Mouse (Mus musculus) ovary, adult 18-20 months (tissue): ENCODE measurements around the gene Scarb1.
"Not testable (repeated sequence)": the region's sequence is repeated elsewhere in the genome, so short reads cannot be mapped to it uniquely, and the experiment has no call there.

ENCODE experiments used
- DNase-seq: peaks from one replicate; pipeline ENCODE4 v3.0.0; 2022; ENCODE audit warnings: low spot score, mixed read lengths

Gene Scarb1

DNA sequence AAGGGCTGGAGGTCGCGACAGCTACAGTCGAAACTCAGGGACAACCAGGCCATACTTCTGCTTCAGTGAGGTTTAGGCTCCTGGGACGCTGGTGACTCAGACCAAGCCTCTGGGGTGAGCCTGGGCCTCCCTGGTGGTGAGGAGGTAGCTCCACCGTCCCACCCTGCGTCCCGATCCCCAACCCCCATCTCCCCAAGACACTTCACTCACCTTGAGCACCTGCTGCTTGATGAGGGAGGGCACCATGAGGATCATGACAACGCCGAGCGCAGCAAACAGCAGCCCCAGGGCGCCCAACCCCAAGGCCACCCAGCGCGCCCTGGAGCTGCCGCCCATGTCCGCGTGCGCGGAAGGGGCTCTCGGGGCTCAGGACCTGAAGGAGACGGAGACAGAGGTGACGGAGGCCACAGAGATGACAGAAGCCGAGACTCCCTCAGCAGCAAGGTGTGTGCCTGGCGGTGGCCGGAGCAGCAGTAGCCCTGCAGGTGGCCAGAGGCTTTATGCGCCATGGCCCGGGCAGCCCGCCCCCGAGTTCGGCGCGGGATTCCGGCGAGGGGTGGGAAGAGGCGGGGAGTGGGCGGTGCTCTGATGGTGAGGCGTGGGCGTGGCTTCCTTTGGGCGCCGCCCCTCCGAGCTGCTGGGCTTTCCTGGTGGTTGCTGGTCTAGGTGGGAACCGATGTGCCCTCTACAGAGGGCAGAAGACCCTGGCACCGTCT is at the start of gene Scarb1:
Gene Scarb1, minus strand, starts transcription at position 548 of the 716 bp plus-strand sequence.
- peak; percentile 79 for DNase-seq

DNA sequence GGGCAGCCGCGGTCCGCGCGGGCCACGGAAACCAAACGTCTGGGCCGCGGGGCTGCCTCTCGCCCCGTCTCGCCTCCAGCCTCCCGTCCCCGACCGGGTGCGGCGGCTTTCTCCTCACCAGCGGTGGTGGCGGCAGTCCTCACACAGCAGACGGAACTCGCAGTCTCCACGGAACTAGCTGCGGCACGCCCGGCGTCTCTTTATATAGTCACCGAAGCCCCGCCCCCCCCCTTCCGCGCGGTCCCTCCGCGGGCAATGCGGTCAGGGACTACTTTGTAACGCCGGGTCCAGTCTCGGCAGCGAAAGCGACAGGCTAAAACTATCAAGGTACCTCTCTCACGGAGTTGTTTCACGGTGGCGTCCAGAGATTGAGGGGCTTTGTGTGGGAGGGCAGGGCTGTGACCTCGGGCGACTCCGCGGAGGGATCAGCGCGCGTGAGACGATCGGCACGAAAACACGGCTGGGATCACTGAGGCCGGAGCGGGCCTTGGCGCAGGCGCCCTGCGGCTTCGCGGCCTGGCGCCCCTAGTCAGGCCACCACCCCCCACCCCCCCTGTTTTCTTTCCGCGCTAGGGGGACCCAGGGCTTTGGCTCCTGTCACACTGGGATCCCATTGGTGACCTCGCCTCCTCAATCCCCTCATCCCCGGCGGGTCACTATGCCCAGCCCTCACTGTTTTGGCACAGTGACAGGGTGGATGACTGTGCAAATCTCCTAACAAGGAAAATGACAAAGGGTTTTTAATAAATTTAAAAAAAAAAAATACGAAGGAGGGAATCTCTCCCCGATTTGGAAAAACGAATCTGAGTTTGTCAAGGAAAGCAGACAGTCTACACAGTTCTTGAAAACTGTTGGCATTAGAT is 48.9 kb upstream of the Scarb1 start, which contains the start of gene Ubc:
Gene Ubc, minus strand, starts transcription at position 624 of the 863 bp plus-strand sequence.
- peak; percentile 90 for DNase-seq

GRCm38 (mm10) chr5:125389131-125389578 is 48.3 kb upstream of the Scarb1 start, which contains the start of gene Gm10382:
Gene Gm10382 (plus strand): TSS chr5:125389322.
- peak; percentile 66 for DNase-seq

- no peak for DNase-seq
Observed at GRCm38 (mm10) chr5:125388358-125389092, 47.6 kb upstream of the Scarb1 start.

- DNase-seq, result not testable (repeated sequence)
Observed at GRCm38 (mm10) chr5:125387295-125387694, 46.4 kb upstream of the Scarb1 start.

DNA sequence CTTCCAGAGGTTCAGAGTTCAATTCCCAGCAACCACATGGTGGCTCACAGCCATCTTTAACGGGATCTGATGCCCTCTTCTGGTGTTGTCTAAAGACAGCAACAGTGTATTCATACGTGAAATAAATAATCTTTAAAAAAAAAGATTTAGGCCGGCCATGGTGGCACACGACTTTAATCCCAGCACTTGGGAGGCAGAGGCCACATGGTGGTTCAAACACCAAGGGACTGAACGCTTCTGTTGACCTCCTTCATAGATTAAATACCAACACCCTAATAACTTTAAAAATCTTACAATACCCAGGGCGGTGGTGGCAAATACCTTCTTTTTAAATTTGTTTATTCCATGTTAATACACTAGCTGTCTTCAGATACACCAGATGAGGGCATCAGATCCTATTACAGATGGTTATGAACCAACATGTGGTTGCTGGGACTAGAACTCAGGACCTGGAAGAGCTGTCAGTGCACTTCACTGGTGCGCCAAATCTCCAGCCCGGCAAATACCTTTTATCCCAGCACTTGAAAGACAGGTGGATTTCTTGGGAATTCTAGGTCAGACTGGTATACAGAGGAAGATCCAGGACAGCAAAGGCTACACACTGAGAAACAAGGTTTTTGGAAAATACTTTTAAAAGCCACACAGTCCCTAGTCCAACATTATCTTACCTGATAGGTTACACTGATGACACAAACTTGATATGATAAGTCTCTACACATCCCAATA is 44.5 kb upstream of the Scarb1 start:
- no peak for DNase-seq

DNA sequence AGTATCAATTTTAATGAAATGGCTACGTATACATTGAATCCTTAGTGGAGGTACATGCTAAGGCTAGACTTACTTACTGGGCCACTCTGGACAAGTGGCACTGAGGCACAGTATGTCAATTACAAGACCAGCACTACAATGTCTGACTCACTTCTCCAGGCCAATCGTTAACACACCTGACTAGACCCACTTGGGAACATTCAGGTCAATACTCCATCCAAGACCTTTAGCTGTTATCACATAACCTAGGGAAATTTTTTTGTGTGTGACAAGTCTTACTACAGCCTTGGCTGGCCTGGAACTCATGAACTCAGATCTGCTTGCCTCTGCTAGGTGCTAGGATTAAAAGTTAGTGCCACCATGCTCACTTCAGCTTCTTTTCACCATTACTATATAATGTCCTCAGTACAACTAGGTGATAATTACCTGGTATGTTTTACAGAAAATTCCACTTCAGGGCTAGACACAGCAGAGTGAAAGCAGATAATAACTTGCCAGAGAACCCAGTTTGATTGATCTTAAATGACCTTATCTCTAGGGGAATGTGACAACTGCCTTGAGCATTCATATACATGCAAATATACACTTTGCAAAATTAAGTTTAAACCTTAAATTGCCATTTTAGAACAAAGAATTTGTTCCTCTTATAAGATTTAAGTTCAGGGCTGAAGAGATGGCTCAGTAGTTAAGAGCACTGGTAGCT is 43.8 kb upstream of the Scarb1 start:
- DNase-seq, result no peak

- no peak for DNase-seq
Observed at GRCm38 (mm10) chr5:125383637-125384420, 42.9 kb upstream of the Scarb1 start.

DNA sequence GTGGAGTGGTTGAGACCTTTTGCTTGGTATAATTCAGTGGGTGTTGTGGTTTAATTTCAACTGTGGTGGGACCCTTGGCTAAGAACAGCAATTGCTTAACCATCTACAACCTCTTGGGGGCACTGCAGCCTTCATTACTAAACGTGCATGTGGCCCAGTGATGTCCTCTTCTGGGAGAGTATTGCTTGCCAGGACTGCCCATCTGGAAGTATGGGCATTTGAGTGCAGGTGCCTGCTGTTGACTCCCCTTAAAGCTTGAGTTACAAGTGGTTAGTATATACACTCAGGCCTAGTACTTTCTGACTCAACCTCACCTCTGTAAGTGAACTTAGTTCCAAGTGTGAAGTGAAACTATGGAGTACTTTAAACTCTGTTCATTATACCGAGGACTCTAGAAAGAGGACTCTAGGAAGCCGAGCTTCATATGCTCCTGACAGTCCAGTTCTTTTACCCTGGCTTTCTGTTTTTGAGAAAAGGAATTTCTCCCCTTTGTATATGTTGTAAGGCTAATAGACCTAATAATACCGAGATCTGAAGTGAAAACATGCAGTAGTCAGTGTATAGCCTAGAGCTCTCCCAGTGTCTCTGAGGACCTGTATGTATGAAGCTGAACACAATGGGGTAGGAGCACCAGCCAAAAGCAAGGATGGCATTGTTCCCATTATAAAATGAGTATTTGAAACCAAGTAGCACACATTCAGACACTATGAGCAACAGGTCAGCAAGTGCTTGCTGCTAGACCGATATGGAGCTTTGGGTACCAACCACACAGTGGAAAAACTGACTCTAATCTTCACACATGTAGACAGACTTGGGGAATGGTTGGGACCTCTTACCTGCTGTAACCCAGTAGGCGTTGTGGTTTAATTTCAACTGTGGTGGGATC is 42.0 kb upstream of the Scarb1 start:
- DNase-seq, result peak; percentile 37

DNA sequence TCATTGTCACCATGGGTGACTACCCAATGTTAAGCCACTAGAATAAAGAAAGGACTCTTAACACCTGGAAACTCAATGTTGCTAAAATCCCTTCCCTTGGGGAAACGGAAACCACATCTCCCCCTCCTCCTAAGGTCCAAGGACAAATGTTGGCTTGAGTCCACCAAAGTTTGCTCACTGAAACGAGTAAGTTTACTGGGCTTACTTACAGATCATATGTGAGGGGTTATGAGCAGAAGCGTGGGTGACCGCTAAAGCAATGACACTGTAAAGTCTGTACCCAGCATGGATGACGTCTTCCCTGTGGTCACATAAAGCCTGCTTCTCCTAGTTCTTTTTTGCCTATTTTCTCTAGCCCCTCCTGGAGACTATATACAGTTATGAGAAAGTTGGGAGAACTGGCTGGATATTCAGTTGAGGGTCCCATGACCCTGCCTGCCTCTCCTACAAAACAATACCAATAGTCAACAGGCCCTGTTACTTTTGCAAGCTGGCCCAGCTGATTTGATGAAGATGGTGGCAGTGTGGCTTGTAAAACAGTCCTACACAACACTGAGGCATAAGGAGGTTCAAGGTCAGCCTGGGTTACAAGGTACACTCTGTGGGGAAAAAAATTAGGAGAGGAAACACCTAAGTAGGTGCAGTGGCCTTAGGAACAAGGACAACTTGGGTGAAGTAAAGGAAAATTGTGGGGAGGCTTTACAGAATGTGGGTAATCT is 41.2 kb upstream of the Scarb1 start:
- no peak for DNase-seq

- no peak for DNase-seq
Observed at GRCm38 (mm10) chr5:125378919-125379318, 38.0 kb upstream of the Scarb1 start.

GRCm38 (mm10) chr5:125377214-125377613 is 36.3 kb upstream of the Scarb1 start:
- no peak for DNase-seq

- DNase-seq, result no peak
Observed at GRCm38 (mm10) chr5:125375871-125376270, 35.0 kb upstream of the Scarb1 start.

- DNase-seq, result no peak
Observed at GRCm38 (mm10) chr5:125372027-125372426, 31.1 kb upstream of the Scarb1 start.

DNA sequence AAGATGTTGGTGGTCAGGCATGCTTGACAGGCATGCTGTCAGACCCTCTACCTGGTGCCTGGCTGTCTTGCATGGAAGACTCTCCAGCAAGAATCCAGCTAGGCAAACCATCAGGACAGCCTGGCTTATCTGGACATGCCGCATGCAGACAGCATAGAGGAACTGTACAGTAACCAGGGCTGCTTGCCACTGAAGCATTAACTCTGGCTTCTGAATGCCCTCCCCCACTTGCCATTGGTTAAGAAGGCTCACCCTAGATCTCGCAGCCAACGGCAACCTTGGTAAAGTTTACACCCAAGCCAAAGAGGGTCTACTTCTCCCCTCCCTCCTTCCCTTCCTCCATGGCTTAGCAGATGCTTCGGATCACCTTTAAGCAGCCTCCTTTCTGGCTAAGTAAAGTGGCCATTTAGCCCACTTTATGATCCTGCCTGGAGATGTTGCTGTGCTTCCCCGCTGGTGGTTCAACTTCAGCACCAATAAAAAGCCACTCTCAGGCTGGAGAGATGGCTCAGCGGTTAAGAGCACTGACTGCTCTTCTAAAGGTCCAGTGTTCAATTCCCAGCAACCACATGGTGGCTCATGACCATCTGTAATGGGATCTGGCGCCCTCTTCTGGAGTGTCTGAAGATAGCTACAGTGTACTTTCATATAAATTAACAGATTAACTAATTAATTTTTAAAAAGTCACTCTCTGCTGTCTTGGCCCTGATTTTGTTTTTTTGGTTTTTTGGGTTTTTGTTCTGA is 30.2 kb upstream of the Scarb1 start:
- no peak for DNase-seq

GRCm38 (mm10) chr5:125368568-125368967 is 27.7 kb upstream of the Scarb1 start:
- DNase-seq, result no peak

DNA sequence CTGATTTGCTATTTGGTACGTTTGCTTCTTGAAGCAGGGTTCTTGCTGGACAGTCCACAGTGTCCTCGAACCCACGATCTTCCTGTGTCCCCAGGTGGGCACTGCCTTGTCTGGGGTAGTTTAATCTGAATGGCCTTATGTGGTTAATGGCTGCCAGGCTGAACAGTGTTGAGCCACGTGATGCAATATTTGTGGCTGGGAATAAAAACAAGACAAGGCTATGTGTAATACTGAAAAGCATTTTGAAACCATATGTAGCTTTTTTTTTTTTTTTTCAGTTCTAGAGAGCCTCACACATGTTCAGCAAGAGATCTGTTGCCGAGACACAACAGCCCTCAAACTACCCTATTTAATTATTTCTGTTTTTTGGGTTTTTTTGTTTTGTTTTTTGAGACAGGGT is 27.3 kb upstream of the Scarb1 start:
- DNase-seq, result no peak
